Mouse (Mus musculus) embryonic facial prominence, embryonic 11.5 days (tissue): ENCODE measurements at regions not wholly inside any gene's neighbourhood (a gene's known extent, or its start where the extent isn't known, plus 50 kb on each side); places are given as distances from the start of the nearest gene placed in this dataset.

Source experiments
- ATAC-seq: fragments of 200-750 bp; cut with Nextera tagmentation; replicated peaks from 2 replicates; pipeline ENCODE4 v1.8.0; 2017; ENCODE audit warnings: low read depth; ENCODE audit not compliant: insufficient number of reproducible peaks, low FRiP score, low TSS enrichment
- DNase-seq: peaks from one replicate; pipeline ENCODE4 v3.0.0-alpha.2; 2015; ENCODE audit warnings: low spot score
- H3K27ac ChIP-seq: fragments of 300-500 bp; sonication (generic); replicated peaks from 2 replicates; pipeline ENCODE4 v1.5.1; 2014; ENCODE audit warnings: mild to moderate bottlenecking, low read depth, low read length, control low read depth
- H3K27me3 ChIP-seq: fragments of 300-500 bp; sonication (generic); 2 replicates; pipeline ENCODE4 v1.6.1; 2014; ENCODE audit warnings: mild to moderate bottlenecking, low read length, moderate library complexity, mixed read lengths; ENCODE audit not compliant: control insufficient read depth, insufficient read depth
- H3K36me3 ChIP-seq: fragments of 300-500 bp; sonication (generic); replicated peaks from 2 replicates; pipeline ENCODE4 v1.6.1; 2014; ENCODE audit warnings: low read depth, mild to moderate bottlenecking, low read length, moderate library complexity, mixed read lengths; ENCODE audit not compliant: control insufficient read depth, insufficient read depth
- H3K4me1 ChIP-seq: fragments of 300-500 bp; sonication (generic); 2 replicates; pipeline ENCODE4 v1.6.1; 2014; ENCODE audit warnings: low read length, mixed read lengths; ENCODE audit not compliant: control insufficient read depth, insufficient read depth
- H3K4me2 ChIP-seq: fragments of 300-500 bp; sonication (generic); 2 replicates; pipeline ENCODE4 v1.6.1; 2014; ENCODE audit warnings: low read depth, mild to moderate bottlenecking, control low read depth, low read length, moderate library complexity
- H3K4me3 ChIP-seq: fragments of 300-500 bp; sonication (generic); 2 replicates; pipeline ENCODE4 v1.5.1; 2014; ENCODE audit warnings: low read depth, low read length, control low read depth
- H3K9ac ChIP-seq: fragments of 300-500 bp; sonication (generic); replicated peaks from 2 replicates; pipeline ENCODE4 v1.6.1; 2014; ENCODE audit warnings: mild to moderate bottlenecking, control low read depth, low read length
- H3K9me3 ChIP-seq: fragments of 300-500 bp; sonication (generic); replicated peaks from 2 replicates; pipeline ENCODE4 v1.6.1; 2016; ENCODE audit warnings: mild to moderate bottlenecking, low read length, inconsistent platforms, mixed read lengths; ENCODE audit not compliant: control insufficient read depth
- WGBS: fragments of 180-500 bp; shearing (Covaris S2); extraction: QIAGEN DNeasy Blood & Tissue Kit; methylation state at CpG from one replicate; pipeline ENCODE4 v1.1.7; 2014; 5-methylcytosine and 5-hydroxymethylcytosine counted together

GRCm38 (mm10) chr4:99511993-99512392, 144.1 kb upstream of the Foxd3 start:
- ATAC-seq = no peak
- DNase-seq = no peak
- H3K36me3 ChIP-seq = no peaks in the 10 kb centered on the region
- no peaks in the 10 kb centered on the region for H3K4me1 ChIP-seq
- H3K9me3 ChIP-seq = no peaks in the 10 kb centered on the region
- 36% methylated on average over 6 of the region's 6 CpGs for WGBS
- no peak overlapping the region for H3K4me3 ChIP-seq
- no peaks in the 10 kb centered on the region for H3K27me3 ChIP-seq
- no peak overlapping the region for H3K27ac ChIP-seq
- no peak overlapping the region for H3K9ac ChIP-seq
- H3K4me2 ChIP-seq = no peak overlapping the region

GRCm38 (mm10) chr4:99516883-99517282, 139.2 kb upstream of the Foxd3 start:
- H3K4me3 ChIP-seq = no peak overlapping the region
- H3K4me1 ChIP-seq = no peaks in the 10 kb centered on the region
- ATAC-seq = no peak
- WGBS = 81% methylated on average over 3 of the region's 3 CpGs
- H3K27ac ChIP-seq = no peak overlapping the region
- H3K4me2 ChIP-seq = no peak overlapping the region
- H3K36me3 ChIP-seq = no peaks in the 10 kb centered on the region
- H3K9me3 ChIP-seq = no peaks in the 10 kb centered on the region
- no peaks in the 10 kb centered on the region for H3K27me3 ChIP-seq
- H3K9ac ChIP-seq = no peak overlapping the region
- no peak for DNase-seq

- ATAC-seq (no peak), DNase-seq (no peak)
- Histone ChIP-seq H3K4me3 (no peak overlapping the region), H3K27me3 (no peaks in the 10 kb centered on the region), H3K9ac (no peak overlapping the region), H3K4me1 (no peaks in the 10 kb centered on the region), H3K4me2 (no peak overlapping the region), H3K9me3 (no peaks in the 10 kb centered on the region), H3K36me3 (no peaks in the 10 kb centered on the region), H3K27ac (no peak overlapping the region)
- 90% methylated on average over 12 of the region's 12 CpGs for WGBS
Measured at GRCm38 (mm10) chr4:99527441-99527840, 128.7 kb upstream of the Foxd3 start.

GRCm38 (mm10) chr4:99544014-99544413, 112.1 kb upstream of the Foxd3 start:
- ATAC-seq (no peak), DNase-seq (no peak)
- H3K27ac ChIP-seq = no peak overlapping the region

GRCm38 (mm10) chr4:99545742-99546141, 110.4 kb upstream of the Foxd3 start:
- no peaks in the 10 kb centered on the region for H3K36me3 ChIP-seq
- H3K4me1 ChIP-seq = no peaks in the 10 kb centered on the region
- H3K27me3 ChIP-seq = no peaks in the 10 kb centered on the region
- ATAC-seq (no peak), DNase-seq (no peak)
- H3K27ac ChIP-seq = no peak overlapping the region
- H3K4me2 ChIP-seq = no peak overlapping the region
- no peak overlapping the region for H3K9ac ChIP-seq
- no peaks in the 10 kb centered on the region for H3K9me3 ChIP-seq
- 62% methylated on average over 3 of the region's 3 CpGs for WGBS
- no peak overlapping the region for H3K4me3 ChIP-seq

More at GRCm38 (mm10) chr4:99544014-99544413, 112.1 kb upstream of the Foxd3 start:
- H3K27me3 ChIP-seq = no peaks in the 10 kb centered on the region
- H3K9me3 ChIP-seq = no peaks in the 10 kb centered on the region
- no peaks in the 10 kb centered on the region for H3K4me1 ChIP-seq
- 81% methylated on average over 6 of the region's 6 CpGs for WGBS
- no peaks in the 10 kb centered on the region for H3K36me3 ChIP-seq
- no peak overlapping the region for H3K9ac ChIP-seq
- no peak overlapping the region for H3K4me3 ChIP-seq
- no peak overlapping the region for H3K4me2 ChIP-seq

- 42% methylated on average over 5 of the region's 5 CpGs for WGBS
- H3K4me3 ChIP-seq = no peak overlapping the region
- H3K4me2 ChIP-seq = no peak overlapping the region
- H3K27me3 ChIP-seq = no peaks in the 10 kb centered on the region; the same call in 1 of the 2 replicates
- no peaks in the 10 kb centered on the region for H3K36me3 ChIP-seq
- H3K27ac ChIP-seq = no peak overlapping the region
- no peaks in the 10 kb centered on the region for H3K4me1 ChIP-seq
- no peak for DNase-seq
- ATAC-seq = no peak
- H3K9ac ChIP-seq = no peak overlapping the region
- no peaks in the 10 kb centered on the region for H3K9me3 ChIP-seq
Measured at GRCm38 (mm10) chr4:99557963-99558362, 98.1 kb upstream of the Foxd3 start.

- no peaks in the 10 kb centered on the region for H3K9me3 ChIP-seq
- H3K27me3 ChIP-seq = no peaks in the 10 kb centered on the region; the same call in 1 of the 2 replicates
- DNase-seq (no peak), ATAC-seq (no peak)
- H3K36me3 ChIP-seq = no peaks in the 10 kb centered on the region
- H3K27ac ChIP-seq = no peak overlapping the region
- WGBS = 41% methylated on average over 8 of the region's 8 CpGs
- no peak overlapping the region for H3K4me3 ChIP-seq
- H3K4me1 ChIP-seq = no peaks in the 10 kb centered on the region
- H3K4me2 ChIP-seq = no peak overlapping the region
- H3K9ac ChIP-seq = no peak overlapping the region
Measured at GRCm38 (mm10) chr4:99560604-99561003, 95.5 kb upstream of the Foxd3 start.

- no peaks in the 10 kb centered on the region for H3K4me1 ChIP-seq
- no peak overlapping the region for H3K4me3 ChIP-seq
- H3K4me2 ChIP-seq = no peak overlapping the region
- no peaks in the 10 kb centered on the region for H3K36me3 ChIP-seq
- peak; percentile 65 for DNase-seq
- no peak for ATAC-seq
- no peaks in the 10 kb centered on the region; the same call in 1 of the 2 replicates for H3K27me3 ChIP-seq
- H3K27ac ChIP-seq = no peak overlapping the region
- no peak overlapping the region for H3K9ac ChIP-seq
- no peaks in the 10 kb centered on the region for H3K9me3 ChIP-seq
- 14% methylated on average over 6 of the region's 6 CpGs for WGBS
Measured at GRCm38 (mm10) chr4:99561506-99561937, 94.6 kb upstream of the Foxd3 start.
